Mouse (Mus musculus): ENCODE data around the gene Hist1h2br.
"Not testable (repeated sequence)": the region's sequence is repeated elsewhere in the genome, so short reads cannot be mapped to it uniquely, and the experiment has no call there.

Gene Hist1h2br

DNA sequence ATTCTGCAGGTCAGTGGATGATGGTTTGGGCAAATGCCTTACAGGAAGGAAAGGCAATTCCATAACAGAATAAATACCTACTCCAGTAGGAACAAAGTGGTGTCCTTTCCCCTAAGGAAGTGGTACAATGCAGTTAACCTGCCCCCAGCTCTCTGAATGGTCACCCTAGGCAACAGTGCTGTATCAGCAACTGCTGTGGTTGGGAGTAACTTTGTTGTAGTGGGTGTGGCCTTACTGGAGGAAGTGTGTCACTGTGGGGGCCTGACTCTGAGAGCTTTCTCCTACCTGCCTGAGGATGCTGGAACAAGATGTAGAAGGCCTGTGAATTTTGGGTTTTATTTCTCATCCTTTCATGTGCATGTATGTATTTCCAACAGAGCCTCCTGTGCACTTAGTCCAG is 12.8 kb downstream of the Hist1h2br start:
- DNase-seq (ENCODE audit: low read depth, low spot score), result not testable (repeated sequence)

DNA sequence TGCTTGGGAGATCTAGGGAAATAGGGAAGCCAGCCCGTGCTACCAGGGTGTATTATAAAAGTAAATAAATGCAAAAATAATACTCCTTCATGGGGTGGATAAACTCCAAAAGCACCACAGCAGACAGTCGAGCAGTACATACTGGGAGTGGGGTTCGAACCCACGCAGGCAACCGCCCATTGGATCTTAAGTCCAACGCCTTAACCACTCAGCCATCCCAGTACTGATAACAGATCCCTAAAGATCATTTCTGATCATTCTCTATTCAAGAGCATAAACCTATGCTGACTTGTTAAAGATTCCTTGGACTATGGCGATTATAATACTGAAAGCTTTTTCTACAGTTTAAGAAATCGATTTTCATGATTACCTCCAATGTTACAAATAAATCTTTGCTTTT is 14.3 kb downstream of the Hist1h2br start:
- peak; percentile 58 for DNase-seq (ENCODE audit: low read depth, low spot score)

- DNase-seq (ENCODE audit: low read depth, low spot score), result not testable (repeated sequence)
Observed at GRCm38 (mm10) chr13:21850696-21851095, 17.2 kb downstream of the Hist1h2br start.

GRCm38 (mm10) chr13:21852215-21852945 is 18.8 kb downstream of the Hist1h2br start:
- no peak for DNase-seq (ENCODE audit: low read depth, low spot score)

DNA sequence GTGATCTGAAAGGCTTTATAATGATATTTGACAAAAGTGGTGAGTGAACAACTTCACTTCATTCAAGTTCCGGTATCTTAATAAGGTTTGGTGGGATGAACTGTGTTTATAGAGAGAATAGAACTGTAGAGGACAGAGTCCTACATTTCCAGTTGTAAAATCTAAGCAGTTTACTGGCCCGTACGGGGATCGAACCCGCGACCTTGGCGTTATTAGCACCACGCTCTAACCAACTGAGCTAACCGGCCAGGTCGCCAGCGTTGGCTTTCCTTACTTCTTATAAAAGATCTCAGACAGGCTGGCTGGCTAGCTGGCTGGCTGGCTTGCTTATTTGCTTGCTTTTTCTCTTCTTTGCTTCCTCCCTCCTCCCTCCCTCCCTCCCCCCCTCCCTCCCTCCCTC is 21.6 kb downstream of the Hist1h2br start:
- peak; percentile 85 for DNase-seq (ENCODE audit: low read depth, low spot score)

- peak; percentile 81 for DNase-seq (ENCODE audit: low read depth, low spot score)
Observed at GRCm38 (mm10) chr13:21855698-21856162, 22.2 kb downstream of the Hist1h2br start.

DNA sequence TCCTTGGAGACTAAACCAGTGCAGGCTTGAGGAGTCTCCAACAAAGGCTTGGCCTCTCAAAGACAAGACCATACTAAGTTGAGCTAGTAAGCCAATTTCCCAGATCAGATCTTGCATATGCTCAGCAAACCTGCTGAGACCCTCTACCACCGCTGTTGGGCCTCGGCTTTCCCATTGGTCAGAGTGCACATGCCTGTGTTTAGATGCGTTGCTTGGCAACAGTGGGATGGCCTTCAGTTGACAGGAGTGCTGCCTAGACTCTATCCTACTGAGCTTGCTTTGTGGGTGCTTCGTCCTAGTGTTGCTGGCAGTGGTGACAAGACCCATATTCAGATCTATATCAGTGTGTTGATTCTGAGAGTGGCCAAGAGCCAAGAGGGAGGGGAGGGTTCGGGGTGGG is 28.1 kb downstream of the Hist1h2br start:
- DNase-seq (ENCODE audit: low read depth, low spot score), result peak; percentile 52

- DNase-seq (ENCODE audit: low read depth, low spot score), result not testable (repeated sequence)
Observed at GRCm38 (mm10) chr13:21865503-21865902, 32.0 kb downstream of the Hist1h2br start.

DNA sequence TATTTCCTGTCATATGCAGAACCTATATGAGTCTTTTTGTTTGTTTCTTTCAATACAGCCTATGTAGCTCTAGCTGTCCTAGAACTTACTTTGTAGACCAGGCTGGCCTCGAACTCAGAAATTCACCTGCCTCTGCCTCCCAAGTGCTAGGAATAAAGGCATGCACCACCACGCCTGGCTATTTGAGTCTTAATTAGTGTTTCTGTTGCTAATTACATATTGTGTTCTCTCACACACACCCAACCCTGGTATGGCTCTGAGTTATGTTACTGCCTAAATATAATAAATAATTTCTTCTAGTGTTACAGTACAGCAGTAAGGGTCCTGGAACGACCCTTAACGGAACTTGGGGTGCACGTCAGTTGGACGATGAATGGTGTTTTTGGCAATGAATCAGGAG is 47.2 kb downstream of the Hist1h2br start:
- no peak for DNase-seq (ENCODE audit: low read depth, low spot score)

GRCm38 (mm10) chr13:21881878-21882669 is 48.5 kb downstream of the Hist1h2br start:
- DNase-seq (ENCODE audit: low read depth, low spot score), result peak; percentile 77

- DNase-seq (ENCODE audit: low read depth, low spot score), result peak; percentile 83
Observed at GRCm38 (mm10) chr13:21882760-21883405, 49.3 kb downstream of the Hist1h2br start.

DNA sequence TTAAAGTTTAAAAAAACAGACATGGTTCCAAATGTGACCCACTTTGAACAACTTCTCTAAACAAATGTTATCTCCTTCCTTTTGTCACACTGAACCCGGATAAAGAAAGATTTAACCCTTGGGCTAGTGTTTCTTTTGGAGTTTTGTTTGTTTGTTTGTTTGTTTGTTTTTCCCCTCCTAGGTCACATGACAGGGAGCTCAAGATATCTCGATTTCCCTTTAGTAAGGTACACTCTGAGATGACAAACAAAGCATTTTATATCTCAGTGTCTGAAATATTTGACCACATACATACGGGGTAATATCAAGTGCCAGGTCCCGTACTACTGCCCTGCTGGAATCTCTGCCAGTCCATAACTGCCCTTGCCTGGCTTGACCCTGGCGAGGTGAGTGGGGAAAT is 49.9 kb downstream of the Hist1h2br start:
- DNase-seq (ENCODE audit: low read depth, low spot score), result no peak

DNA sequence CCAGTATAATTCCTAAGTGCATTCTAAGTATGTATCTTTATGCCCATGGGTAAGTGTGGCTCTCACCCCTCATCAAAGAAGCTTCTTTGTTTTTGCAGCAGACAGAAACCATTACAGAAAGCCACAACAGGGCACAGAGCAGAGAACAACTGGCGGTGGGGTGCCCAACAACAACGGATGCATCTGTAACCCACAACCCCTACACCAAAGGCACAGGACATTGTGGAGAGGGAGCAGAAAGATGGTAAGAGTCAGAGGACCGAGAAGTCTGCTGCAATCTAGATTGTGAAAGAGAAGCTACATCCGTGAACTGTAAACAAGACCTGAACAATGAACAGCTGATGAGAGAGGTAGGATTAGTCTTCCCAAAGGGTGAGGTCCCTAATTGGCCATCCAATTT is 51.0 kb downstream of the Hist1h2br start:
- DNase-seq (ENCODE audit: low read depth, low spot score), result no peak
